In the genomic region with DNA sequence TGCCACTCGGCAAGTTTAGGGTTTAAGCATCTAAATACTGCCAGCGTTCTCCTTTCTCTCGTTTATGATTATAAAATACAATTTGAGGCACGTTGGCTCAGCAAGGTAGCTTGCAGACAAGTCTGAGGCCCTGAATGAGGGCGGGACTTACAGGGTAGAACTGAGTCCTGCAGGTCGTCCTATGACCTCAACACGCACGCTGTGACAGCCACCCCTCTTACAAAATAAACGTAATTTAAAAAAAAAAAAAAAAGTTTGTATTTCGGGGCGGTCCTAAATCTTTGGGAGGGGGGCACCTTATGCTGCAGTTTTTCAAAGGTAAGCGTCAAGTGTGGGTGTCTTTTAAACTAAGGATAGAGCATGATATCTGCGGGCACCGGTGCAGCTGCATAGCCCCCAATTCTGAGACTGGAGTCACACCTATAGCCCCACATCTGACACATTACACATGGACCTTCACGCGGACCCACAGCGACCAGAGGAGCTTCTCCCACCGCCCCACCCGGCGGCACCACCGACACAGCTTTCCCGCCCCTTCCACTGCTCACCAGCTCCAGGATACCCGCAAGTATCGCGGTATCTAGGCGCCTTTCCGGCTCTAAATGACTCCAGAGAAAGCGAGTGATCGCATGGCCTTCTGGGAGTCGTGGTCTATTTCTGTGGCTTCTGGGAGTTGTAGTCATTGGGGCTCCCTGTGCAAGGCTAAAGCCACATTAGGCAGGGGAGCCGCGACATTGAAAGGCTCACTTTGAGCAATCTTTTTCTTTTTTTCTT, we compare ENCODE assay signal across 8 mouse cellular contexts. TPM values are rescaled to one million over a fixed set of nuclear protein-coding genes. Genes with fewer than 3 reads are reported as not detected.
DNase-seq lines count a peak whose midpoint lies in the region; ATAC-seq lines count a peak whose summit lies in the region.

A gene (minus strand): TSS at position 603 of the 774 bp plus-strand sequence.

- ATAC-seq in hindbrain, embryonic 11.5 days (ENCODE audit: low FRiP score) = peak; percentile 96

- peak within 1 kb of the TSS; percentile 66 for H3K4me2 ChIP-seq in hindbrain, embryonic 11.5 days (replicated peaks; ENCODE audit: low read depth, low read length)

- peak within 1 kb of the TSS; percentile 69 for H3K9ac ChIP-seq in hindbrain, embryonic 11.5 days (ENCODE audit: low read depth, low read length)

- no peaks in the 10 kb centered on the region for H3K27me3 ChIP-seq in hindbrain, embryonic 11.5 days (ENCODE audit: control insufficient read depth, insufficient read depth, low read length)

- no peak within 1 kb of the TSS for H3K27ac ChIP-seq in hindbrain, embryonic 11.5 days (ENCODE audit: low read depth, low read length)

- no peaks in the 10 kb centered on the region for H3K4me1 ChIP-seq in hindbrain, embryonic 11.5 days (replicated peaks; ENCODE audit: control insufficient read depth, insufficient read depth, low read length)

- no peaks in the 10 kb centered on the region for H3K36me3 ChIP-seq in hindbrain, embryonic 11.5 days (ENCODE audit: control insufficient read depth, insufficient read depth, low read length)

- H3K4me3 ChIP-seq in hindbrain, embryonic 11.5 days (ENCODE audit: low read depth, low read length) = peak within 1 kb of the TSS; percentile 49

- no peaks in the 10 kb centered on the region for H3K9me3 ChIP-seq in hindbrain, embryonic 11.5 days (ENCODE audit: control insufficient read depth, low read length)

- 5% methylated on average over 32 of the region's 32 CpGs for WGBS in hindbrain, embryonic 11.5 days

- DNase-seq in Muller cell, postnatal 12 days (ENCODE audit: inconsistent ontology term) = peak; percentile 89
- DNase-seq in cerebellum, adult 9-11 months = peak; percentile 94
- peak; percentile 96 for DNase-seq in frontal cortex, adult 2 months (ENCODE audit: extremely low spot score in 1 of 2, low spot score in 1 of 2)
- DNase-seq in hindbrain, embryonic 11.5 days (ENCODE audit: low spot score) = peak; percentile 93
- peak; percentile 89 to 90 for DNase-seq in layer of hippocampus, postnatal 10 days (ENCODE audit: low spot score in 2 of 2)
- peak; percentile 96 for DNase-seq in lung, postnatal 10 days
- peak; percentile 86 for DNase-seq in ovary, postnatal 36 days (ENCODE audit: low spot score)
- DNase-seq in thymus, postnatal 25 days = peak; percentile 92

RNA-seq across cellular contexts. Expression of the gene that starts here (rescaled TPM):
- 23.3 and 24.5 TPM in 2 replicates for polyA plus RNA-seq in frontal cortex, adult 2 months (2012; rRNA removed)
- 16.5 and 19.8 TPM in 2 replicates for polyA plus RNA-seq in hindbrain, embryonic 11.5 days (2014; fragmentation: Nextera tagmentation; extraction: Ambion mirVana)
- 10 to 100 TPM; 14.2 to 15.5 TPM for total RNA-seq in layer of hippocampus, postnatal 10 days (2021)
